Mouse (Mus musculus) C2C12 (cell line): ENCODE measurements around the gene Nudt2.

Source experiments
- CTCF ChIP-seq: IDR thresholded peaks from one replicate; pipeline ENCODE4 v1.5.1; 2011; ENCODE audit not compliant: control insufficient read depth, insufficient read depth, insufficient read length
- MAX ChIP-seq: IDR thresholded peaks from one replicate; pipeline ENCODE4 v1.6.1; 2011; ENCODE audit warnings: mild to moderate bottlenecking, control low read depth
- MYOG ChIP-seq: IDR thresholded peaks from one replicate; pipeline ENCODE4 v1.6.1; 2011; ENCODE audit not compliant: control insufficient read depth, insufficient read length; ENCODE audit errors: extremely low read depth
- USF1 ChIP-seq: IDR thresholded peaks from one replicate; pipeline ENCODE4 v1.6.1; 2011; ENCODE audit warnings: low read depth, mild to moderate bottlenecking, control low read depth, moderate library complexity

- no peak for TF ChIP-seq MYOG
- no peak for TF ChIP-seq CTCF
- no peak for TF ChIP-seq MAX
- no peak for TF ChIP-seq USF1
Measured at GRCm38 (mm10) chr4:41513309-41513708, 48.4 kb downstream of the Nudt2 start.
